Mouse (Mus musculus): ENCODE data around the gene Gm20683.

DNA sequence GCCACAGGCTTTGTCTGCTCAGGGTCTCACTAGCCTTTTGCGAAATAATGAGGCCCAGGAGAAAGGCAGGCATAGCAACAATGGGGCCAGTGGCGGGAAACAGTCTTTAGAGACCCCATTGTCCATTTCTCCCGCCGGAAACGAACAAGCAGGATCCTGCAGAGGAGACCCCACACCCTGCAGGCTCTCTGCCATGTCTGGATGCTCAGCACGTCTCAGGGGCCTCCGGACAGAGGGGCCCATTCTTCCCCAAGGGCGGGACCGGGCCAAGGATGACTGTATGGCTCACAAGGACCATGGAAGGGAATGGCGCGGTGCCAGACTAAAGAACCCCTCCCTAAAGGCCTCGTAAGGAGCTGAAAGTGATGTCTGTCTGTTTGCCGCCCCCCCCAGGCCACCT lies 47.4 kb downstream of the Gm20683 start:
- TF ChIP-seq CTCF (IDR thresholded peaks at IDR 0.05; ENCODE audit: borderline replicate concordance, insufficient read depth, low read depth, low read length), result no peak
- TF ChIP-seq POLR2A (IDR thresholded peaks at IDR 0.05; ENCODE audit: borderline replicate concordance, insufficient read depth, low read length), result no peak

Data from cerebellum, adult 2 months (tissue).